In the genomic region with DNA sequence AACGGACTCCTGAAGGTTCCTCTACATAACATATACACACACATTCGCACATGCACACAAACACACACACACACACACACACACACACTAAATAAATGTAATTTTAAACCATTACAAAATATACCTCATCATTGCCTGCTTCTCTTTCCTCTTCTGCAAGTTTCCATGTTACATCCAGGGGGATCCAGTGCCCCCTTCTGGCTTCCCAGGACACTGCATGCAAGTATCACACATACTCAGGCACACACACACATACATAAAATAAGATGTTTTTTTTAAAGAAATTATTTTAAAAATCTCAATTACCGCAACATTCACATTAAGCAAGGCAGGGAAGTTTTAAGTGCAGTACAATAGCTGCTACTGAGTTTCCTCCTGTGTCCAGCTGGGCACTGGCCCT, we compare ENCODE assay signal across 23 mouse cellular contexts.
"Had no signal": no experiment of that assay in that cellular context is flagged by ENCODE, and none has a peak within 500 bp of the region (broad histone marks: within the 10 kb centered on the region; RNA-seq: fewer than 3 reads in every experiment).

No protein-coding gene starts in this region.

- ATAC-seq: liver, embryonic 12.5 days; midbrain, embryonic 13.5 days had no signal

- H3K4me2 ChIP-seq: limb, embryonic 12.5 days; limb, embryonic 15.5 days; liver, embryonic 12.5 days; liver, embryonic 15.5 days; lung, embryonic 15.5 days; midbrain, embryonic 13.5 days; neural tube, embryonic 12.5 days; neural tube, embryonic 15.5 days; stomach, embryonic 15.5 days had no signal

- DNase-seq: kidney, adult 18-20 months; kidney, postnatal 25 days; left cerebral cortex, postnatal 4 days; lung, adult 18-20 months; lung, postnatal 10 days; lung, postnatal 36 days; right cerebral cortex, adult 18-20 months; spleen, adult 18-20 months; thymus, adult 18-20 months; thymus, postnatal 14 days; thymus, postnatal 4 days had no signal

- H3K4me3 ChIP-seq: limb, embryonic 12.5 days; limb, embryonic 15.5 days; liver, embryonic 12.5 days; liver, embryonic 15.5 days; lung, embryonic 15.5 days; megakaryocyte, embryonic 14.5 days; midbrain, embryonic 10.5 days; midbrain, embryonic 13.5 days; neural tube, embryonic 12.5 days; neural tube, embryonic 15.5 days; stomach, embryonic 15.5 days had no signal

- H3K36me3 ChIP-seq: limb, embryonic 12.5 days; limb, embryonic 15.5 days; liver, embryonic 12.5 days; liver, embryonic 15.5 days; lung, embryonic 15.5 days; midbrain, embryonic 10.5 days; midbrain, embryonic 13.5 days; neural tube, embryonic 12.5 days; neural tube, embryonic 15.5 days; stomach, embryonic 15.5 days had no signal

- H3K27ac ChIP-seq: kidney, postnatal 0 days; limb, embryonic 12.5 days; limb, embryonic 15.5 days; liver, embryonic 12.5 days; liver, embryonic 15.5 days; lung, embryonic 15.5 days; midbrain, embryonic 10.5 days; midbrain, embryonic 13.5 days; neural tube, embryonic 12.5 days; neural tube, embryonic 15.5 days; stomach, embryonic 15.5 days had no signal

- H3K9ac ChIP-seq: limb, embryonic 12.5 days; limb, embryonic 15.5 days; liver, embryonic 12.5 days; liver, embryonic 15.5 days; lung, embryonic 15.5 days; midbrain, embryonic 13.5 days; neural tube, embryonic 12.5 days; neural tube, embryonic 15.5 days; stomach, embryonic 15.5 days had no signal

- H3K27me3 ChIP-seq: limb, embryonic 12.5 days; limb, embryonic 15.5 days; liver, embryonic 12.5 days; liver, embryonic 15.5 days; lung, embryonic 15.5 days; megakaryocyte, embryonic 14.5 days; midbrain, embryonic 13.5 days; neural tube, embryonic 12.5 days; neural tube, embryonic 15.5 days; stomach, embryonic 15.5 days had no signal

- H3K9me3 ChIP-seq: limb, embryonic 12.5 days; limb, embryonic 15.5 days; lung, embryonic 15.5 days; midbrain, embryonic 10.5 days; midbrain, embryonic 13.5 days; neural tube, embryonic 12.5 days; neural tube, embryonic 15.5 days; stomach, embryonic 15.5 days had no signal

- H3K4me1 ChIP-seq: limb, embryonic 12.5 days; limb, embryonic 15.5 days; liver, embryonic 12.5 days; liver, embryonic 15.5 days; lung, embryonic 15.5 days; megakaryocyte, embryonic 14.5 days; midbrain, embryonic 10.5 days; midbrain, embryonic 13.5 days; neural tube, embryonic 12.5 days; stomach, embryonic 15.5 days had no signal
